Mouse (Mus musculus) ES-E14 (cell line): ENCODE data around the gene Acoxl. TPM values are rescaled to one million over a fixed set of nuclear protein-coding genes. Genes with fewer than 3 reads are reported as not detected.
"Not testable (repeated sequence)": the region's sequence is repeated elsewhere in the genome, so short reads cannot be mapped to it uniquely, and the experiment has no call there.

ENCODE experiments used
- DNase-seq: peaks from one replicate; pipeline ENCODE4 v3.0.0-alpha.2; 2013; ENCODE audit warnings: low read depth, low spot score
- H3K27ac ChIP-seq: 2 replicates; pipeline ENCODE4 v1.5.1; 2012; ENCODE audit warnings: low read depth, mild to moderate bottlenecking, low read length, moderate library complexity, mixed read lengths; ENCODE audit not compliant: poor library complexity, insufficient read depth, severe bottlenecking
- H3K36me3 ChIP-seq: 2 replicates; pipeline ENCODE4 v1.6.1; 2012; ENCODE audit warnings: mild to moderate bottlenecking, low read length, moderate library complexity, mixed read lengths; ENCODE audit not compliant: control insufficient read depth, poor library complexity, insufficient read depth, severe bottlenecking
- H3K4me1 ChIP-seq, 2 experiments: fragments of 150-350 bp in 1 of 2; sonication (generic) in 1 of 2; 2 replicates each; pipeline ENCODE4 v1.6.1; 2012; ENCODE audit warnings: low read length in 2 of 2, mild to moderate bottlenecking in 1 of 2, mixed read lengths in 1 of 2; ENCODE audit not compliant: control insufficient read depth in 2 of 2, insufficient read depth in 2 of 2, poor library complexity in 1 of 2
- H3K4me3 ChIP-seq, 2 experiments: fragments of 150-350 bp in 1 of 2; sonication (generic) in 1 of 2; 2 replicates each; pipeline ENCODE4 v1.5.1; 2012; ENCODE audit warnings: low read length in 2 of 2, low read depth in 1 of 2, mild to moderate bottlenecking in 1 of 2, mixed read lengths in 1 of 2; ENCODE audit not compliant: insufficient read depth in 1 of 2, poor library complexity in 1 of 2, severe bottlenecking in 1 of 2
- H3K9ac ChIP-seq: 2 replicates; pipeline ENCODE4 v1.6.1; 2012; ENCODE audit warnings: low read depth, mild to moderate bottlenecking, low read length, mixed read lengths; ENCODE audit not compliant: poor library complexity, insufficient read depth, severe bottlenecking
- H3K9me3 ChIP-seq: fragments of 150-350 bp; sonication (generic); 2 replicates; pipeline ENCODE4 v1.6.1; 2012; ENCODE audit warnings: low read depth, mild to moderate bottlenecking, low read length; ENCODE audit not compliant: control insufficient read depth, insufficient read depth
- CHD2 ChIP-seq: IDR thresholded peaks from 2 replicates; pipeline ENCODE4 v1.6.1; 2014; ENCODE audit warnings: mild to moderate bottlenecking, low read depth, low read length, inconsistent platforms
- HCFC1 ChIP-seq: IDR thresholded peaks from 2 replicates; pipeline ENCODE4 v1.6.1; 2012; ENCODE audit warnings: low read length, inconsistent platforms, borderline replicate concordance; ENCODE audit not compliant: insufficient read depth
- MAFK ChIP-seq: IDR thresholded peaks from 2 replicates; pipeline ENCODE4 v1.6.1; 2014; ENCODE audit warnings: mild to moderate bottlenecking, low read depth, low read length, inconsistent platforms; ENCODE audit not compliant: insufficient read depth
- ZC3H11A ChIP-seq: IDR thresholded peaks from 2 replicates; pipeline ENCODE4 v1.6.1; 2012; ENCODE audit warnings: low read depth, mild to moderate bottlenecking, inconsistent platforms, low read length, borderline replicate concordance
- ZNF384 ChIP-seq: IDR thresholded peaks from 2 replicates; pipeline ENCODE4 v1.6.1; 2012; ENCODE audit warnings: low read depth, low read length, inconsistent platforms
- in situ Hi-C, 2 experiments: fragments of 600-800 bp; cut with MboI; formaldehyde crosslinking; loops; one replicate each; pipeline ENCODE4 v1.15.1; 2025; ENCODE audit warnings: low sequenced_read_pairs in 2 of 2, inconsistent platforms in 1 of 2; ENCODE audit not compliant: unreplicated experiment in 2 of 2
- total RNA-seq: library from RNA; depleted of rRNA; stranded (reverse); fragments of 300-350 nt; gene quantifications from 2 replicates; pipeline ENCODE4 v1.2.3, GENCODE M21; 2012

The Acoxl gene
- total RNA-seq, 1 experiment = 0.98 TPM

DNA sequence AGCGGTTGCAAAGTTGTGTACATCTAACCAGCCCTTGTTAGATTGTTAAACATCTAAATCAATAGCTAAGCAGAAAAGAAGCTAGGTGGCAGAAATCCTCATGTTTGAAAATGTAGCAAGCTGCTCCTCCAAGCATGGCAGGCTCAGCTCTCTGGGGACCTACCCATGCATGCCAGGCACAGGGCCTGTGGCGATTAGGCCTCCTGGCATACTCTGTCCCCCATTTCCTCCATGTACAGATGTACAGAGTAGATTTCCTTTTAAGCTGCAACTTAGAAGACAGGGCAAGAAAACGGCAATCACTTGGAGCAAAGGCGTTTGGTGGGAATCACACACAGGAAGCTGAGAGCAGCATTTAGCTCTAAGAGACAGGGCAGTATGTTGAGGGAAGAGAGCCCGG lies 255.5 kb downstream of the Acoxl start:
- Histone ChIP-seq H3K4me3 (no peak overlapping the region), H3K9ac (no peak overlapping the region), H3K27ac (no peak overlapping the region), H3K4me1 (no peaks in the 10 kb centered on the region), H3K36me3 (no peaks in the 10 kb centered on the region), H3K9me3 (no peaks in the 10 kb centered on the region)
- no peak for DNase-seq
- in situ Hi-C loops = no loop called here
- TF ChIP-seq CHD2 = no peak
- TF ChIP-seq HCFC1 = no peak
- no peak for TF ChIP-seq MAFK
- TF ChIP-seq ZNF384 = no peak

DNA sequence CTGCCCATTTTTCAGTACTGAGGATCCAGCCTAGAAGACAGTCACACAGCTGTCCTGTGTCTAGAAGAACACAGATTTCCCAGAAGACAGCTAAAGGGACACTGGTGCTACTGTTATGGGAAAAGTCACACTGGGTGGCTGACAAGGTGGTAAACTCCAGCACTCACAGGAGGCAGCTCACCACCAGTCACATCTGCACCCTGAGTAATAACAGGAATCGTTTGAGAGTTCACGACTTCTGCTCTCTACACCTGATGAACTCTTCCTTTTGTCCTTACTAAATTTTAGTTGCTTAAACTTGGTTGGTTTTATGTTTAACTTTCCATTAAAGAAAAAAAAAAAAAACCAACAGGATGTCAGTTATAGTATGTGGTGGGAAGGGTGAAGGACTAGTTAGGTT lies 255.9 kb downstream of the Acoxl start:
- Histone ChIP-seq H3K9me3 (no peaks in the 10 kb centered on the region), H3K4me3 (no peak overlapping the region), H3K36me3 (no peaks in the 10 kb centered on the region), H3K27ac (no peak overlapping the region), H3K9ac (no peak overlapping the region), H3K4me1 (no peaks in the 10 kb centered on the region)
- no peak for DNase-seq
- in situ Hi-C loops = no loop called here
- TF ChIP-seq MAFK = no peak
- TF ChIP-seq ZC3H11A = no peak
- TF ChIP-seq ZNF384 = no peak
- TF ChIP-seq HCFC1 = no peak
- TF ChIP-seq CHD2 = no peak

DNA sequence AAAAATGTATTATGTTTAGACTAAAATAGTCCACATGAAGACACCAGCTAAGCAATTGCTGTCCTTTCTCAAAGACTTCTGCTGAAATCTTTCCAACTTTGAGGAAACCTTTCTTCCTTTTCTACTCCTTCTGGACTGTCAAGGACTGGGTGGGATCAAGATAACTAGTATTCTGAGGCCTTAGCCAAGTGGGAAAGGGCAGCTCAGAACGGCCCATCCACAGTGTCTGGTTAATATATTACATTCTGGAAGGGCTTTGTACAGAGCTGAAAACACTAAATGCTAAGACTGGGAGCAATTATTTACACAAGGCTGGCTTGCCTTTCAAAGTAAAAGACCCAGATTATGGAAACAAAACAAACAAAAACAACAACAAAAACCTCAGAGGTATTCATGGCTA lies 256.6 kb downstream of the Acoxl start:
- in situ Hi-C loops = no loop called here
- H3K9me3 ChIP-seq = no peaks in the 10 kb centered on the region
- TF ChIP-seq HCFC1 = no peak
- TF ChIP-seq MAFK = no peak
- TF ChIP-seq ZNF384 = no peak
- no peak for TF ChIP-seq ZC3H11A
- TF ChIP-seq CHD2 = no peak
- no peak overlapping the region for H3K9ac ChIP-seq
- DNase-seq = no peak
- H3K4me3 ChIP-seq = no peak overlapping the region
- H3K36me3 ChIP-seq = no peaks in the 10 kb centered on the region
- no peaks in the 10 kb centered on the region for H3K4me1 ChIP-seq
- H3K27ac ChIP-seq = no peak overlapping the region

- Histone ChIP-seq H3K36me3 (no peaks in the 10 kb centered on the region), H3K4me3 (no peak overlapping the region), H3K9me3 (no peaks in the 10 kb centered on the region), H3K4me1 (peaks cover 0 to 4% of the 10 kb centered on the region in 2 experiments; a peak in 1 of 4 replicates), H3K27ac (no peak overlapping the region), H3K9ac (no peak overlapping the region)
- no peak for DNase-seq
- in situ Hi-C loops = no loop called here
- TF ChIP-seq ZNF384 = no peak
- TF ChIP-seq ZC3H11A = no peak
- no peak for TF ChIP-seq HCFC1
- TF ChIP-seq MAFK = no peak
- no peak for TF ChIP-seq CHD2
Observed at GRCm38 (mm10) chr2:128096070-128096469, 257.4 kb downstream of the Acoxl start.

GRCm38 (mm10) chr2:128098118-128098517 lies 259.4 kb downstream of the Acoxl start:
- H3K9me3 ChIP-seq, H3K27ac ChIP-seq, H3K4me1 ChIP-seq, DNase-seq, H3K9ac ChIP-seq, H3K36me3 ChIP-seq, in situ Hi-C loops, H3K4me3 ChIP-seq: not testable (repeated sequence)
